Mouse (Mus musculus): ENCODE data around the gene Ubqln4.

Ubqln4 gene

GRCm38 (mm10) chr3:88607065-88607757, 53.7 kb downstream of the Ubqln4 start:
- Histone ChIP-seq H3K36me3 (ENCODE audit: control insufficient read depth, insufficient read depth, low read length, poor library complexity, severe bottlenecking) (no peaks in the 10 kb centered on the region), H3K27me3 (ENCODE audit: control insufficient read depth, insufficient read depth, low read length, poor library complexity, severe bottlenecking) (no peaks in the 10 kb centered on the region)
- peak; percentile 91 for DNase-seq (ENCODE audit: low read depth, low spot score)

GRCm38 (mm10) chr3:88607758-88608138, 54.2 kb downstream of the Ubqln4 start:
- H3K36me3 ChIP-seq (ENCODE audit: control insufficient read depth, insufficient read depth, low read length, poor library complexity, severe bottlenecking) = no peaks in the 10 kb centered on the region
- H3K27me3 ChIP-seq (ENCODE audit: control insufficient read depth, insufficient read depth, low read length, poor library complexity, severe bottlenecking) = no peaks in the 10 kb centered on the region
- no peak for DNase-seq (ENCODE audit: low read depth, low spot score)

GRCm38 (mm10) chr3:88609066-88609465, 55.5 kb downstream of the Ubqln4 start:
- no peaks in the 10 kb centered on the region for H3K27me3 ChIP-seq (ENCODE audit: control insufficient read depth, insufficient read depth, low read length, poor library complexity, severe bottlenecking)
- H3K36me3 ChIP-seq (ENCODE audit: control insufficient read depth, insufficient read depth, low read length, poor library complexity, severe bottlenecking) = no peaks in the 10 kb centered on the region
- no peak for DNase-seq (ENCODE audit: low read depth, low spot score)

- no peak for DNase-seq (ENCODE audit: low read depth, low spot score)
- H3K27me3 ChIP-seq (ENCODE audit: control insufficient read depth, insufficient read depth, low read length, poor library complexity, severe bottlenecking) = no peaks in the 10 kb centered on the region
- no peaks in the 10 kb centered on the region for H3K36me3 ChIP-seq (ENCODE audit: control insufficient read depth, insufficient read depth, low read length, poor library complexity, severe bottlenecking)
These were observed 60.9 kb downstream of the Ubqln4 start for GRCm38 (mm10) chr3:88614418-88614817.

- DNase-seq (ENCODE audit: low read depth, low spot score) = no peak
- no peaks in the 10 kb centered on the region for H3K27me3 ChIP-seq (ENCODE audit: control insufficient read depth, insufficient read depth, low read length, poor library complexity, severe bottlenecking)
- no peaks in the 10 kb centered on the region for H3K36me3 ChIP-seq (ENCODE audit: control insufficient read depth, insufficient read depth, low read length, poor library complexity, severe bottlenecking)
These were observed 61.6 kb downstream of the Ubqln4 start for GRCm38 (mm10) chr3:88615117-88615516.

GRCm38 (mm10) chr3:88615902-88616391, 62.4 kb downstream of the Ubqln4 start:
- DNase-seq (ENCODE audit: low read depth, low spot score) = peak; percentile 54
- H3K36me3 ChIP-seq (ENCODE audit: control insufficient read depth, insufficient read depth, low read length, poor library complexity, severe bottlenecking) = no peaks in the 10 kb centered on the region
- H3K27me3 ChIP-seq (ENCODE audit: control insufficient read depth, insufficient read depth, low read length, poor library complexity, severe bottlenecking) = no peaks in the 10 kb centered on the region

- Histone ChIP-seq H3K36me3 (ENCODE audit: control insufficient read depth, insufficient read depth, low read length, poor library complexity, severe bottlenecking) (no peaks in the 10 kb centered on the region), H3K27me3 (ENCODE audit: control insufficient read depth, insufficient read depth, low read length, poor library complexity, severe bottlenecking) (no peaks in the 10 kb centered on the region)
- no peak for DNase-seq (ENCODE audit: low read depth, low spot score)
These were observed 63.5 kb downstream of the Ubqln4 start for GRCm38 (mm10) chr3:88616951-88617500.

- DNase-seq (ENCODE audit: low read depth, low spot score) = no peak
- no peaks in the 10 kb centered on the region for H3K27me3 ChIP-seq (ENCODE audit: control insufficient read depth, insufficient read depth, low read length, poor library complexity, severe bottlenecking)
- H3K36me3 ChIP-seq (ENCODE audit: control insufficient read depth, insufficient read depth, low read length, poor library complexity, severe bottlenecking) = no peaks in the 10 kb centered on the region
These were observed 64.7 kb downstream of the Ubqln4 start for GRCm38 (mm10) chr3:88618074-88618871.
